Mouse (Mus musculus) lung, postnatal 10 days (tissue): Measurements from ENCODE around the gene Xndc1.

Experiments used
- DNase-seq: peaks from one replicate; pipeline ENCODE4 v3.0.0; 2021

Gene Xndc1

GRCm38 (mm10) chr7:102082816-102083215, 17.5 kb downstream of the Xndc1 start, which contains the start of gene Trpc2:
Gene Trpc2 (plus strand): TSS chr7:102083116.
- DNase-seq = no peak

GRCm38 (mm10) chr7:102084041-102084696, 18.9 kb downstream of the Xndc1 start:
- no peak for DNase-seq

GRCm38 (mm10) chr7:102087336-102087735, 22.0 kb downstream of the Xndc1 start:
- DNase-seq = no peak

GRCm38 (mm10) chr7:102099760-102100661, 34.7 kb downstream of the Xndc1 start:
- peak; percentile 84 for DNase-seq

DNA sequence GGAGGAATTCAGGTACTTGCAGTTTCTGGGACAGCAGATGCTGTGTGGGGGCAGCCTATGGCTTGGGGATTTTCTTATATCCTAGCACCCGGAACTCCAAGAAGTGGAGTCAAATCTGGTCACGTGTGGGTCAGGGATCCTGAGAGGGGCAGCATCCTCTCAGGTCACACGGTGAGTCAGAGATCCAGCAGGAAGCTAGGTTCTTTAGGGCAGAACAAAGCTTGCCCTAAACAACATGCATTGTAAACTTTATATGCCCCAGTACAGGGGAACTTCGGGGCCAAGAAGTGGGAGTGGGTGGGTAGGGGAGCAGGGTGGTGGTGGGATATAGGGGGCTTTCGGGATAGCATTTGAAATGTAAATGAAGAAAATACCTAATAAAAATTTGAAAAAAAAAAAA, 35.6 kb downstream of the Xndc1 start:
- DNase-seq = no peak

- no peak for DNase-seq
These were observed 36.2 kb downstream of the Xndc1 start, which contains the start of gene Art1 for GRCm38 (mm10) chr7:102101487-102101886. Gene Art1 (plus strand): TSS chr7:102101743.

GRCm38 (mm10) chr7:102102241-102102640, 36.9 kb downstream of the Xndc1 start:
- peak; percentile 22 for DNase-seq

DNA sequence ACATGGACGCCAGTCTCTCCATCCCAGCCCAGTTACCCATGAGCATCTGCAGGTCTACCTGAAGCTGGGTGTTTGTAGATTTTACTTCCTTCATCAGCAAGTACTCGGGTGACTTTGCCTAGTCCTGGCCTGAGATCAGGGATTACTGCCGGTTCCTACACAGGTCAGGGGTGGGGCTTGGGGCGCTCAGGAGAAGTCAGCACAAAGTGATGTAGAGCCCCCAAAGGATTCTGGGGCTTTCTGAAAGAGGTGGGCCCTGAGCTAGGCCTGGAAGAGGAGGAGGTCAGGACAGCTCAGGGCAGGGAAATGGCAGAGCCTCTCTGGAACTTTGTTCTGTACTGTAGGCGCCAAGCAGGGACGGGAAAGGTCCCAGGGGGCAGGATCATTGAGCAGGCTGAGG, 37.4 kb downstream of the Xndc1 start:
- DNase-seq = no peak

DNA sequence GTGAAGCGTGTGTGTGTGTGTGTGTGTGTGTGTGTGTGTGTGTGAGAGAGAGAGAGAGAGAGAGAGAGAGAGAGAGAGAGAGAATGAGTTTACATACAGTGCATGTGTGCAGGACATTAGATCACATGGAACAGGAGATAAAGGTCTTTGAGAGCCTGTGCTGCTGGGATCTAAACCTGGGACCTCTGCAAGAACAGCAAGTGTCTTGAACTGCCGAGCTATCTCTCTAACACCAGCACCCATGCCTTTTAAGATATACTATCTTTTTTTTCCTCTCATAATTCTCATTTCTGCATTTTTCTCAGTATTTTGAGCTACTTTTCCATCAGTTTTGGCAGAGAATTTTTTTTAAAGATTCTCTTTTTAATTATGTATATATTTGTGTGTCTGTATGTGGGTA, 38.2 kb downstream of the Xndc1 start:
- no peak for DNase-seq

DNA sequence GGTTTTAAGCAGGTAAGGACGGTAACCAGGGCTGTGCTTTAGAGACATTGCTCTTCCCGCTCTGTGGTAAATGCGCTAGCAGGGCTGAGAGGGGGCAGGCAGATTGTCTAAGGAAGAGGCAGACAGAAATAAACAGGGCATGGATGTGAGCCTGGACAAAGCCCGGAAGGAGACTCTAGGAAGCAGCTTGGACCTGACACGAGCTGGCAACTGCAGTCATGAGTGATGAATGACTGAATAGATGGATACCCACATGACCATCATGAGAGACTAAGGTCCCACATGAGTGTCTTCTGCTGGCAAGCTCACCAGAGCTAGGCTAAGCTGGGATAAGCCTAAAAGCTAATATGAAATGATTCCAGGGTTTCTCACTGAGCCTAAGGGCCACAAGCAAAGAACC, 38.8 kb downstream of the Xndc1 start:
- peak; percentile 69 for DNase-seq

- peak; percentile 42 for DNase-seq
These were observed 41.4 kb downstream of the Xndc1 start for GRCm38 (mm10) chr7:102106700-102107141.

DNA sequence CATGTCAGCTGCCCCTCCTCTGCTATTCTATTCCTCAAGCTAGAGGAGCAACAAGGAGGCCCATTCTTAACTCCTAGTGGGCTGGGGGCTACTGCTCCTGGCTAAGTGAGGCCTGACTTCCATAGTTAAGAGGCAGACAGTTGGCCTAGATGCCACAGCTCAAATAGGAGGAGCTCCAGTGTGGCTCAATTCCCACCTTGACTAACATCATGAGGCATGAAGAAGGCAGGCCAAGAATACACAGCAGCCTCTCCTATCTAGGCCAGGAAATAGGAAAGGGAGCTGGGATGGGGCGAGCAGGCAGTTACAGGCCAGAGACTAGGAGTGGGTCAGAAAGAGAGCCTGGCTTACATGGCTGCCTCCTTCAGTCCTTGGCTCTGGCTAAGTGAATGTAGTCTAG, 42.9 kb downstream of the Xndc1 start:
- DNase-seq = no peak

GRCm38 (mm10) chr7:102109171-102109570, 43.9 kb downstream of the Xndc1 start, which contains the start of gene Art5:
Gene Art5 (minus strand): TSS chr7:102109489.
- DNase-seq = no peak

GRCm38 (mm10) chr7:102109746-102110145, 44.4 kb downstream of the Xndc1 start:
- DNase-seq = no peak

DNA sequence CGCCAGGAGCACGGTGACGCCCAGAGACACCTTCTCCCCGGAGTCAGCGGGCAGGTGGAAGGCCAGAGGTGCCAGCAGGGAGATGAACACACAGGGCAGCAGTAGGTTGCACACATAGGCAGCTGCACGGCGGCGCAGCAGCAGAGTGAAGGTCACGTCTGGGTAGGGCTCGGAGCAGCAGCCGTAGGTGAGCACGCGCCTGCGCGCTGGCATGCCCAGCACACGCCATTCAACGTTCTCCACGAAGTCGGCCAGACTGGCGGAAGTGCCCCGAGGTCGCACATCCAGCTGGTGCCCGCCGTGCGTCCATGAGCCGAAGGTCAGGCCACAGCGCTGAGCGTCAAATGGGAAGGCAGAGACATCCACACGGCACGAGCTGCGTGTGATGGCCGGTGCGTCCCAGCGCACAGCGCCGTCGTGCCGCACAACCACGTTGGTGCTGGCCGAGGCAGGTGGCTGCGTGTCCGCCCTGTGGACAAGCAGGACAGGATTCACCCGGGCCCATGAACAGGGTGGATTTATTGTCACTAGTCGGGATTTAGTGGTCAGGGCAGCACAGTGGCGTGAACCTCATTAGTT, 47.9 kb downstream of the Xndc1 start:
- DNase-seq = no peak

DNA sequence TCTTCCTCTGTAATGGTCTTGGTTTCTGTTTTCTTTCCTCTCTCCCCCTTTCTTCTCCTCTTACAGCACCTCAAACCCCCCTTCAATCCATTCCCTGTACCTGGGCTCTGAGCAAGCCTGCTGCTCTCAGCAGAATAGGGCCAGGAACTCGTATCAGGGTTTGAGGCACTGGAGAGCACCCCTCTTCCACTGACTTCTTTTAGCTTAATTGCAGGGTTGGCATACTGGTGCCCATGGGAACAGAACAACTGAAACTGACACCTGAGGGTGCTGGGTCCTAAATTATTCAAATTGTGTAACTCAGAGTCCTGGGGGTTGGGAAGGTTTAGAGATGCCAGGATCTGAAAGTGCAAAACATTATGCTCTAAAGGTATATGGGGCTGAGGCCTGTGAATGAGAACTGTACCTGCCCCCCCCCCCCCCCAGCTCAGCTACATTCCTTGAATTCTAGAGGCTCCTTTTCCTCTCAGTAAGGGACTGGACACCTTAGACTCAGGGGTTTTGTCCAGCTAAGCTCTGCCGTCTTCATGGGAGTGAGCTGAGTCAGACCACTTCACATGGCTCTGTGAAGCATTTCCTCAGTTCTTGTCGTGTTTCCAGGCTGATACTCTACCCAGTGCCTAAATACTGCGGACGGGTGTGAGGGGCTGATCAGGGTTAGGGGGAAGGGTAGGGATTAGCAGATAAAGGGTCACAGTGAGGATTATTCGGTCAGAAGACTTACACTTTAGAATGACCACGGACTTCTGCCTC, 51.4 kb downstream of the Xndc1 start, which contains the start of gene Chrna10:
Gene Chrna10, minus strand, starts transcription at position 250 of the 753 bp plus-strand sequence.
- no peak for DNase-seq

GRCm38 (mm10) chr7:102117382-102117781, 52.1 kb downstream of the Xndc1 start:
- DNase-seq = no peak

DNA sequence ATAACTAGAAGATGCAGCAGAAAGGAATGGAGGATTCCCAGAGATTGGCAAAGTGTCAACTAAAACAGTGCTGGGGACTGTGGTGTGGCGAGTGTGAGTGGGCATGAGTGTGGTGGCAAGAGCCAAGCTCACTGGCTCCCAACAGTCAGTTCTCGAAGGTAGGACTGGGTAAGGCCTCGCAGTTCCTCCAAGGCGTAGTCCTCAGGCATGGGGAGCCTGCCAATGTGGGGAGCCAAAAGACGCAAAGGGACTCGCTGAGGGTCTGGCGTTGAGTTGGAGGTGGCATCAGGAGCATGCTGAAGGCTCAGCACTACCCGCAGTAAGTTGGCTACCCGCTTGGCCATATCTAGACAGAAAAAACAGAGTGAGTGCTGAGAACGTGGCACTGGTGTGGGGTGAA, 55.0 kb downstream of the Xndc1 start:
- no peak for DNase-seq

- peak; percentile 49 for DNase-seq
These were observed 67.1 kb downstream of the Xndc1 start for GRCm38 (mm10) chr7:102132395-102132794.
